Mouse (Mus musculus) megakaryocyte, embryonic 14.5 days (primary cell): ENCODE results near the gene Kctd8.

ENCODE experiments used
- FLI1 ChIP-seq: IDR thresholded peaks from 2 replicates; pipeline ENCODE4 v1.6.1; 2012; ENCODE audit warnings: low read length, inconsistent platforms, mixed read lengths
- GATA1 ChIP-seq: IDR thresholded peaks from 3 replicates; pipeline ENCODE4 v1.6.1; 2012; ENCODE audit warnings: mixed read lengths, low read length, inconsistent platforms, borderline replicate concordance

GRCm38 (mm10) chr5:69292353-69292752 lies 49.1 kb downstream of the Kctd8 start:
- no peak for TF ChIP-seq GATA1
- TF ChIP-seq FLI1 = no peak
